In the genomic region with DNA sequence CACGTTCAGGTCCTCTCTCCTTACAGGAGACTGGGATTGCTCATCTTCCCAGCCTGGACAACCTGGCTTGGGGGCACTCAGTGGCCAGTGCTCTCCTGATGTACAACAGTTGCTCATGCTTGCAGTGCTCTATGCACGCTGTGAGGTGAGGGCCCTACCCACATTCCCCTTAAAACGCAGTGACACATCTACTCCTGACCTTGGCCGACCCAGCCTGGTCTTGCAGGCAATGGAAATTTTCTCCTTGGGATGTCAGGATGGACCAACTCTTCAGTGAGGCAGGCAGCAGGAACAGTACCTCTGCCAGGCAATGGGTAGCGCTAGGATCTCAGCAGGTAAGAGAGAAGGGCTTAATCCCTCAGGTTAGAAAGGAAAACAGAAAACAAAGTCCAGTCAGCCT, we compare ENCODE assay signal across 30 mouse cellular contexts. TPM values are rescaled to one million over a fixed set of nuclear protein-coding genes. Genes with fewer than 3 reads are reported as not detected.
"Had no signal": no experiment of that assay in that cellular context is flagged by ENCODE, and none has a peak within 500 bp of the region (broad histone marks: within the 10 kb centered on the region; RNA-seq: fewer than 3 reads in every experiment).

No protein-coding gene starts in this region.

- H3K9me3 ChIP-seq: heart, embryonic 13.5 days; heart, embryonic 15.5 days; hindbrain, embryonic 13.5 days; hindbrain, embryonic 15.5 days; kidney, embryonic 15.5 days; liver, embryonic 13.5 days; liver, embryonic 15.5 days had no signal

- H3K27ac ChIP-seq: heart, adult 2 months; heart, embryonic 13.5 days; heart, embryonic 15.5 days; hindbrain, embryonic 13.5 days; hindbrain, embryonic 15.5 days; hindbrain, postnatal 0 days; kidney, embryonic 15.5 days; kidney, postnatal 0 days; layer of hippocampus, adult 2 months; left cerebral cortex, adult 2 months; liver, embryonic 13.5 days; liver, embryonic 15.5 days had no signal

- H3K4me3 ChIP-seq: heart, adult 2 months; heart, embryonic 13.5 days; heart, embryonic 15.5 days; hindbrain, embryonic 13.5 days; hindbrain, embryonic 15.5 days; kidney, embryonic 15.5 days; layer of hippocampus, adult 2 months; left cerebral cortex, adult 2 months; liver, embryonic 13.5 days; liver, embryonic 15.5 days had no signal

- H3K9ac ChIP-seq: heart, embryonic 13.5 days; heart, embryonic 15.5 days; hindbrain, embryonic 15.5 days; kidney, embryonic 15.5 days; liver, embryonic 13.5 days; liver, embryonic 15.5 days; liver, postnatal 0 days had no signal

- ATAC-seq: hindbrain, postnatal 0 days; intestine, embryonic 16.5 days; liver, postnatal 0 days had no signal

- DNase-seq: gastrocnemius, postnatal 14 days; gastrocnemius, postnatal 36 days; heart, adult 11 months; heart, adult 2 months; heart, postnatal 14 days; heart, postnatal 36 days; kidney, adult 11 months; kidney, adult 2 months; kidney, adult 9 months; kidney, postnatal 25 days; kidney, postnatal 4 days; liver; liver, embryonic 13.5 days; liver, postnatal 0 days had no signal

- H3K27me3 ChIP-seq: hindbrain, embryonic 13.5 days; hindbrain, embryonic 15.5 days had no signal

- H3K4me2 ChIP-seq: heart, embryonic 11.5 days; heart, embryonic 13.5 days; heart, embryonic 15.5 days; hindbrain, embryonic 13.5 days; hindbrain, embryonic 15.5 days; kidney, embryonic 15.5 days; liver, embryonic 11.5 days; liver, embryonic 13.5 days; liver, embryonic 15.5 days had no signal

RNA-seq across cellular contexts. Expression of gene Ip6k3, which starts 19.5 kb away (rescaled TPM):
- total RNA-seq: hematopoietic stem cell, adult 5-6 weeks; hindbrain, postnatal 0 days; layer of hippocampus, postnatal 10 days had no signal
- polyA plus RNA-seq: intestine, embryonic 14.5 days had no signal
